Mouse (Mus musculus) liver, adult 2 months (tissue): Measurements from ENCODE around the gene Cdc42bpa.

Experiments used
- CTCF ChIP-seq: fragments of 200-500 bp; IDR thresholded peaks from 2 replicates; pipeline ENCODE4 v1.5.1; 2011; ENCODE audit warnings: low read depth, low read length, control low read depth
- POLR2A ChIP-seq: fragments of 200-500 bp; IDR thresholded peaks from 2 replicates; pipeline ENCODE4 v1.6.1; 2011; ENCODE audit warnings: low read length, control low read depth; ENCODE audit not compliant: insufficient read depth; ENCODE audit errors: extremely low read depth

- TF ChIP-seq CTCF (no peak), POLR2A (no peak)
Observed at GRCm38 (mm10) chr1:180021463-180022296, 61.4 kb downstream of the Cdc42bpa start.
